Mouse (Mus musculus) liver, adult 10 weeks (tissue): ENCODE measurements around the gene Usp11. TPM values are rescaled to one million over a fixed set of nuclear protein-coding genes. Genes with fewer than 3 reads are reported as not detected.

Experiments
- polyA plus RNA-seq: library from polyadenylated mRNA; stranded (reverse); fragments of 350-450 nt; fragmentation: Illumina TruSeq; extraction: RNeasy Lipid Tissue Mini Kit (QIAGEN cat#74804); gene quantifications from one replicate; pipeline ENCODE4 v1.2.3, GENCODE M21; 2014; ENCODE audit warnings: low read depth, low replicate concordance

Usp11 gene
- 0.32 TPM for polyA plus RNA-seq

GRCm38 (mm10) chrX:20703741-20704290, at the start of gene Usp11:
Gene Usp11, plus strand, starts transcription at chrX:20703906.

GRCm38 (mm10) chrX:20658026-20658652, 45.6 kb upstream of the Usp11 start, which contains the start of gene Uba1:
Gene Uba1, plus strand, starts transcription at chrX:20658326.

DNA sequence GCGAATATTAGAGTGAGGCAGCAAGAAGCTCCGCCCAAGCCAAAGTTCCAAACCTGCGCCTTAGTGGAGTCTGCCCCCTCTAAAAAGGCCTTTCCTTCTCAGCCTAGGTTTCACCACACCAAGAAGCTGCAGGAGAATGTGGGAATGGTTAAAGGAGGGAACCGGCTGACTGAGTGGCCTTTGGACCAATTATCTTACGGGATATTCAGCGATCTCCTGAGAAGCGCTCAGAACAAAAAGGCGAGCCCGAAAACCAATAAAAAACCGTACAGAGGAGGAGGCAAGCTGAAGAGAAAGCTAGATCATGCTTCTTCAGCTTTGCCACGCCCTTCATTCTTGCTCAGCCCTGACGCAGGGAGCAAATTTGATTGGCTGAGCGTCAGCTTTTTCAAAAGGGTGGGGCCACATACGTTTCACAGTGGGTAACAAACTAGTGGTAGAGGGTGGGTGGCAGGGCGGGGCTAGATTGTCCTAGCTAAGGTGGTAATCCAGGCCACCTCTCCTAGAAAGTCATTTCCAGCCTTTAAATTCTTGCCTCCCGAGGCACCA, 16.1 kb upstream of the Usp11 start, which contains the start of gene Cdk16:
TSS of gene Cdk16 (plus strand) at position 436 of the 549 bp plus-strand sequence.

Other genes starting within 250 kb of the Usp11 start
- gene Rgn, start 154.1 kb upstream of the Usp11 start, polyA plus RNA-seq = 4,203 TPM
- gene Rbm10, start 86.4 kb upstream of the Usp11 start, polyA plus RNA-seq = 4.8 TPM
- gene Ndufb11, start 86.3 kb upstream of the Usp11 start, polyA plus RNA-seq = 62.3 TPM
- gene Uba1, start 45.6 kb upstream of the Usp11 start, polyA plus RNA-seq = 70.6 TPM
- 7.8 TPM for gene Cdk16, start 16.0 kb upstream of the Usp11 start, polyA plus RNA-seq
- 32.1 TPM for gene Araf, start 93.9 kb downstream of the Usp11 start, polyA plus RNA-seq
- not detected for gene Timp1, start 166.3 kb downstream of the Usp11 start, polyA plus RNA-seq
- gene Syn1, start 217.1 kb downstream of the Usp11 start, polyA plus RNA-seq = 0.11 TPM
- 3.4 TPM for gene Cfp, start 227.6 kb downstream of the Usp11 start, polyA plus RNA-seq
- 3.3 TPM for gene Elk1, start 246.7 kb downstream of the Usp11 start, polyA plus RNA-seq